Mouse (Mus musculus) right cerebral cortex, postnatal 25 days (tissue): ENCODE measurements at regions not wholly inside any gene's neighbourhood (a gene's known extent, or its start where the extent isn't known, plus 50 kb on each side); places are given as distances from the start of the nearest gene placed in this dataset.
A peak's percentile ranks its signal among the peaks of the same experiment; 100 is the strongest.

Experiments used
- DNase-seq: peaks from one replicate; pipeline ENCODE4 v3.0.0; 2022

DNA sequence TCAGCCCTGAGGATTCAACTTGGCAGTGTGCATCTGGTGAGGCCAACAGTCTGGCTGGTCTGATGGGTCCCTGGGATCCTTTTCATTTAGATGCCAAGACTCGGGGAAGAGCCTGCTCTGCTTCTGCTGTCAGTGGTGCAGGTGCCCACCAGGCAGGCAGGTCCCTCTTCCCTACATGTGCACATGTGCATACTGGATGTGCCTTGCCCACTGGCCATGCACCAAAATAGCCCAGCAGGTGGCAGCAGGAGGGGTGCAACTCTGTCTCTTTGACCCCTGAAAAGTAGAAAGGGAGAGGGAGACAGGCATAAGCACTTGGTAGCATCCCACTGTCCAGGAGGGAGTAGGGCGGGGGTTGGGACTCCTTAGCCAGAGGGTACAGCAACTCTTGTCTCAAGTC is 116.2 kb upstream of the Bank1 start:
- no peak for DNase-seq

GRCm38 (mm10) chr3:136439907-136440645 is 114.2 kb upstream of the Bank1 start:
- no peak for DNase-seq

GRCm38 (mm10) chr3:136439350-136439749 is 113.5 kb upstream of the Bank1 start:
- no peak for DNase-seq

DNA sequence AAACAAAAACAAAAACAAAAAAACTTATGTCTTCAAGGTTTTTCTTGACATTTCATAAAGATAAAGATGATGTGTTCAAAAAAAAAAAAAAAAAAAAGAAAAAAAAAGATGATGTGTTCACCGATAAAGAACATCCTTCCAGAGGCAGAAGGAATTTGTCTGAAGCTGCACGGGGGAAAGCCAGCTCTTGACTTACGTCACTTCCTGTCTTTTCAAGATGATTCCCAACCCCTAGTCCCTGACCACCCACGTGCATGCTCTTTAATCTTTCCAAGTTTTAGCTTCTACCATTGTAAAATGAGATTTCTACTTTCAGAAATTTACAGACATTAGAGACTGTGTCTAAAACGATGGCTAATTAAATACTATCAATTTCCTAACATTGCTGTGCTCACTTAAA is 108.5 kb upstream of the Bank1 start:
- no peak for DNase-seq

GRCm38 (mm10) chr3:136432072-136432471 is 106.2 kb upstream of the Bank1 start:
- no peak for DNase-seq

DNA sequence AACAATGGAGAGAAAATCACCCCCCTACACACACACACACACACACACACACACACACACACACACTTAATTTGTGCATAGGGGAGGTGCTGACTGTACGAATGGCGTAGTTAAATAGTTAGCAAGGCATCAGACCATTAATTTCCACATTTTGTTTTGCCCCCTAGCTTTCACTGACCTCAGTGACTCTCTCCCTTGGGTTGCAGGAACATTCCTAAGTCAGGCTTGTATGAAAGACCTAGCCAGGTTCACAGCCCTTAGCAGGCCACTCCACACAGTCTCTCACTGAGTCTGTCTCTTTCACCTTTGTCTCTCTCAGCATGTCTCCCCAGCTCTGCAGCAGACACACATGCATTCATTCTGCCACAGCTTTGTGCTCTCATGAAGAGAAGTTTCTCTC is 101.6 kb upstream of the Bank1 start:
- DNase-seq = no peak

GRCm38 (mm10) chr3:136426539-136427194 is 100.8 kb upstream of the Bank1 start:
- no peak for DNase-seq

DNA sequence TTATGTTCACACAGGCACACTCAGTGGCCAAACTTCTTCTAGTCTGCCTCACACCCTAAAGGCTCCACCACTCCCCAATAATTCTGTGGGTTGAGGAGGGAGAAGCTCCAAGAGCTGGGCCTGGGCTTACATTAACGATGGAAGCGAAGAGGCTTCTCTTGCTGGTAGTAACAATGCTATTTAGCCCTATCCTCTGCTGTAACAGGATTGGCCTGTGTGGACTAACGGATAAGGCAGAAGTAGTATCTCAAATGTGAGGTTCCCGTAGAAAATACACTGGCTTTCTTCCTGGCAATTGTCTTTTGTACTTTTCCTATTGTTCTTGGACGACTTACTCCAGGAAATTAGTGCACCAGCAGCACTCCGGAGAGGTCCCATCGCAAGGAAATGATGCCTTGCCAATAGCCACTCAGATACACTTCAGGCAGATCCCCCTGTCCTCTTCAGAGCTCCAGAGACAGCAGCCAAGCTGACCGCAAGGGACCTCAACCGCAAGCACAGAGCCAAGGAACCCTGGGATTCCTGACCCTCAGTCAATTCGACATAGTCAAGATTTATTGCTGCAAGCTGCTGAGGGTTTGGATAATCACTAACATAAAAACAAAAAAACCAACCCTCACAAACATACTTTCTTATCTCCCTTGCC is 96.2 kb upstream of the Bank1 start:
- DNase-seq = no peak

DNA sequence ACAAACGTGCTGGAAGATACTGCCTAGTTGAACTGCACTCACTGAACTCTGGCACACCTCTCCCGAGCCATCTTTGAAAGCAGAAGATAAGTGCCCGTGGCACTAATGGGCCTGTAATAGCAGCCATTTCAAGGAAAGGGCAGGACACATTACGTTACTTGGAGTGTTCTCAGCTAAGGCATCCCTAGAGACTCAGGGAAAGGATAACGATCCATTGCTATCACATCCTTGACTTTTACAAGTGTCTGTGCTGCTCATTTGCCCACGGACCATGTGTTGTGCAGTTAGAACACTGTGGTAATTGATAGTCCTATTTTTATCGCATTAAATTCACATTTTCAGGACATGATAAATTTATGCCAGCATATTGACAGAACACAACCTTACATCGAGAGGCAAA is 79.7 kb upstream of the Bank1 start:
- DNase-seq = no peak

- DNase-seq = peak; percentile 16
These were observed 57.4 kb upstream of the Bank1 start for GRCm38 (mm10) chr3:136383282-136383681.

- DNase-seq = no peak
These were observed 54.8 kb upstream of the Bank1 start for GRCm38 (mm10) chr3:136380644-136381043.

GRCm38 (mm10) chr3:136379741-136380398 is 54.0 kb upstream of the Bank1 start:
- peak; percentile 21 for DNase-seq

DNA sequence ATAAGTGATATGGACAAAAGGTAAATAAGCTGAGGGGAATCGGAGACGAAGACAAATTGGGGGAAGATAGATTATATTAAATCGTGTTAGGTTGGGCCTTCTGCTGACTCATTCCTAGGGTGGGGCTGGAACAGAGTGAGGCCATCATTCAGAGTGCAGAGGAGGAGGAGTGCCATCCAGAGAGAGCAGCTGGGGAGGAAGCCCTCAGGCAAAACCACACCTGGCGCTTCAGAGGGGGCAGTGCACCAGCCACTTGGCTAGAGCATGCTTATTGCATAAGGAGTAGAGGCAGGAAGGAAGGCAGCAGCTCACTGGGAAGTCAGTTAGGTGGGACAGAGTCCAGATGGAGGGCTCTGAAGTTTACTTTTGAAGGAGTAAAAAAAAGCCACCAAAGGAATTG is 51.0 kb upstream of the Bank1 start:
- no peak for DNase-seq
